Mouse (Mus musculus): ENCODE results near the gene Ppfia1. TPM values are rescaled to one million over a fixed set of nuclear protein-coding genes. Genes with fewer than 3 reads are reported as not detected.

Gene Ppfia1
- polyA plus RNA-seq, 1 experiment from 2014 or later, result 41.3 TPM

- no peak overlapping the region for H3K27ac ChIP-seq (replicated peaks; ENCODE audit: low read depth, low read length)
- H3K36me3 ChIP-seq (replicated peaks; ENCODE audit: control insufficient read depth, insufficient read depth, low read depth, low read length), result no peaks in the 10 kb centered on the region
- H3K4me3 ChIP-seq (ENCODE audit: low read depth, low read length), result no peak overlapping the region
- DNase-seq (ENCODE audit: low spot score), result no peak
- no peaks in the 10 kb centered on the region for H3K4me1 ChIP-seq (ENCODE audit: control insufficient read depth, insufficient read depth, low read length)
- ATAC-seq (replicated peaks; ENCODE audit: insufficient number of reproducible peaks, low FRiP score, low TSS enrichment, low read depth), result no peak
- no peaks in the 10 kb centered on the region for H3K27me3 ChIP-seq (ENCODE audit: control insufficient read depth, insufficient read depth, low read length)
- H3K4me2 ChIP-seq (ENCODE audit: low read depth, low read length), result no peak overlapping the region
- 92% methylated on average over 5 of the region's 5 CpGs for WGBS
- no peaks in the 10 kb centered on the region for H3K9me3 ChIP-seq (replicated peaks; ENCODE audit: control insufficient read depth, low read length)
- no peak overlapping the region for H3K9ac ChIP-seq (replicated peaks; ENCODE audit: low read length)
Observed at GRCm38 (mm10) chr7:144541351-144541750, 12.2 kb downstream of the Ppfia1 start.

- no peaks in the 10 kb centered on the region for H3K9me3 ChIP-seq (replicated peaks; ENCODE audit: control insufficient read depth, low read length)
- no peaks in the 10 kb centered on the region for H3K27me3 ChIP-seq (ENCODE audit: control insufficient read depth, insufficient read depth, low read length)
- H3K27ac ChIP-seq (replicated peaks; ENCODE audit: low read depth, low read length), result no peak overlapping the region
- H3K4me2 ChIP-seq (ENCODE audit: low read depth, low read length), result no peak overlapping the region
- no peak for DNase-seq (ENCODE audit: low spot score)
- no peak overlapping the region for H3K9ac ChIP-seq (replicated peaks; ENCODE audit: low read length)
- WGBS, result 75% methylated on average over 2 of the region's 2 CpGs
- no peak for ATAC-seq (replicated peaks; ENCODE audit: insufficient number of reproducible peaks, low FRiP score, low TSS enrichment, low read depth)
- H3K4me3 ChIP-seq (ENCODE audit: low read depth, low read length), result no peak overlapping the region
- no peaks in the 10 kb centered on the region for H3K4me1 ChIP-seq (ENCODE audit: control insufficient read depth, insufficient read depth, low read length)
- no peaks in the 10 kb centered on the region for H3K36me3 ChIP-seq (replicated peaks; ENCODE audit: control insufficient read depth, insufficient read depth, low read depth, low read length)
Observed at GRCm38 (mm10) chr7:144539146-144539545, 14.4 kb downstream of the Ppfia1 start.

DNA sequence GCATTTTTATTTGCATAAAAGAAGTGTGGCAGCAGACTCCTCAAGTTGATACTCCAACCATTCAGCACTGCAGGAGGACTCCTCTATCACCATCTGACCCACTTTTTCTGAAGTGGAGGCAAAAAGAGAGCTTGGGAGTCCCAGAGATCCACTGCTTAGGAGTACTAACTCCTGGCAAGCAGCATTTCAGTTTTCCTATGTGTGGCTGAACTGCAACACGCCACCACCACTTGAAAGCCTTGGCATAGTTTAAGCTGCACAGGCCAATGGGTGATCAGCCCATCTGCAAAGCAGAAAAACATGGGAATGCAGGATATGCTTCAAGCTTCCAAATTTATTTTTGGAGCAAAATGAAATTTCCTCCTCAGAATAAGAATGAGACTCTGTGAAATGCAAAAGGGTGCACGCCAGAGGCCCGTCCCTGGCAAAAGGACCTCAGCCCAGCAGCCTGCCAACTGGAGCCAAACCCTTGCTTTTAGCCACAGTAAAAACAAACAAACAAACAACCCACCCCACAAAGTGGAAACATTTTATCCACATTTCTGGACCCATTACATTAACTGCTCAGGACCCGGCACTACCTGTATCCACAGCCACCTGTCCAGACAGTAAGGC, 15.4 kb downstream of the Ppfia1 start:
- H3K9ac ChIP-seq (replicated peaks; ENCODE audit: low read length), result no peak overlapping the region
- no peaks in the 10 kb centered on the region for H3K9me3 ChIP-seq (replicated peaks; ENCODE audit: control insufficient read depth, low read length)
- H3K36me3 ChIP-seq (replicated peaks; ENCODE audit: control insufficient read depth, insufficient read depth, low read depth, low read length), result no peaks in the 10 kb centered on the region
- no peak overlapping the region for H3K4me3 ChIP-seq (ENCODE audit: low read depth, low read length)
- no peak overlapping the region for H3K4me2 ChIP-seq (ENCODE audit: low read depth, low read length)
- no peak overlapping the region for H3K27ac ChIP-seq (replicated peaks; ENCODE audit: low read depth, low read length)
- ATAC-seq (replicated peaks; ENCODE audit: insufficient number of reproducible peaks, low FRiP score, low TSS enrichment, low read depth) (no peak), DNase-seq (ENCODE audit: low spot score) (no peak)
- no peaks in the 10 kb centered on the region for H3K4me1 ChIP-seq (ENCODE audit: control insufficient read depth, insufficient read depth, low read length)
- H3K27me3 ChIP-seq (ENCODE audit: control insufficient read depth, insufficient read depth, low read length), result no peaks in the 10 kb centered on the region
- WGBS, result 89% methylated on average over 4 of the region's 4 CpGs

DNA sequence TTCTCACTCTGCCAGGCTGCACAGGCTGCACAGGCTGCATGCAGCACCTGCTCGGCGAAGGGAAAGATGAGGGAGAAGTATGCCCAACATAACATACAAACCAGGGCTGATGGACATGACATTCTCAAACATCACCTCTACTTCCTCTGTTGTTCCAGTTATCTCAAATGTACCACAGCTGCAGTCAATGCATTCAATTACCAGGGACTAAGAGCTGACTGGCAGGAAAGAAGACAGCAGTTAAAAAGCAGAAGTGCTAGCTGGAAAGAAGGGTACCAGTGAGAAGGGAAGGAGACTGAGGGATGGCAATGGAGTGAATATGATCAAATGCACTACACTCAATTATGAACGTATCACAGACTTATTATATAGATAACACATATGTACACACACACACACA, 17.2 kb downstream of the Ppfia1 start:
- H3K36me3 ChIP-seq (replicated peaks; ENCODE audit: control insufficient read depth, insufficient read depth, low read depth, low read length), result no peaks in the 10 kb centered on the region
- H3K4me3 ChIP-seq (ENCODE audit: low read depth, low read length), result no peak overlapping the region
- ATAC-seq (replicated peaks; ENCODE audit: insufficient number of reproducible peaks, low FRiP score, low TSS enrichment, low read depth) (no peak), DNase-seq (ENCODE audit: low spot score) (no peak)
- H3K9me3 ChIP-seq (replicated peaks; ENCODE audit: control insufficient read depth, low read length), result no peaks in the 10 kb centered on the region
- H3K27ac ChIP-seq (replicated peaks; ENCODE audit: low read depth, low read length), result no peak overlapping the region
- no peak overlapping the region for H3K9ac ChIP-seq (replicated peaks; ENCODE audit: low read length)
- 75% methylated on average over 3 of the region's 3 CpGs for WGBS
- H3K27me3 ChIP-seq (ENCODE audit: control insufficient read depth, insufficient read depth, low read length), result no peaks in the 10 kb centered on the region
- no peaks in the 10 kb centered on the region for H3K4me1 ChIP-seq (ENCODE audit: control insufficient read depth, insufficient read depth, low read length)
- H3K4me2 ChIP-seq (ENCODE audit: low read depth, low read length), result no peak overlapping the region

DNA sequence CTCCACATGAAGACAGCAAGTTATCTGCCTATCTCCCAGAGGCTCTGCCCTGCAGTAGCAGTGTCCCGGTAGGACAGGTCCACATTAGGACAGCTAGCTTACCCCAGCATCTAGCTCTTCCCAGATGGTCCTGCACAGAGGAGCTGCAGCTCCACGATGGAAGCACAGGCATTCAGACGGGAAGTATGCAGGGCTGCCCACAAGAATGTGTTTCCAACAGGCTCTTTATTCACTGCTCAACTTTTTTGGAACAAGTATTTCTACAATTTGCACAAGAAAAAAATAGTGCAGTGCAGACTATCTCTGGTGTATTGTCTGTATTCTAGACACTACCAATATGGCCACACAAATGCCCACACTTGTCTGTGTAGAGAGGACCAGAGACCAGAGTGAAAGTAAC, 18.8 kb downstream of the Ppfia1 start:
- H3K9ac ChIP-seq (replicated peaks; ENCODE audit: low read length), result no peak overlapping the region
- no peak overlapping the region for H3K27ac ChIP-seq (replicated peaks; ENCODE audit: low read depth, low read length)
- no peaks in the 10 kb centered on the region for H3K4me1 ChIP-seq (ENCODE audit: control insufficient read depth, insufficient read depth, low read length)
- H3K4me2 ChIP-seq (ENCODE audit: low read depth, low read length), result no peak overlapping the region
- no peak for ATAC-seq (replicated peaks; ENCODE audit: insufficient number of reproducible peaks, low FRiP score, low TSS enrichment, low read depth)
- no peaks in the 10 kb centered on the region for H3K36me3 ChIP-seq (replicated peaks; ENCODE audit: control insufficient read depth, insufficient read depth, low read depth, low read length)
- H3K27me3 ChIP-seq (ENCODE audit: control insufficient read depth, insufficient read depth, low read length), result no peaks in the 10 kb centered on the region
- 72% methylated on average over 3 of the region's 3 CpGs for WGBS
- H3K4me3 ChIP-seq (ENCODE audit: low read depth, low read length), result no peak overlapping the region
- DNase-seq (ENCODE audit: low spot score), result no peak
- H3K9me3 ChIP-seq (replicated peaks; ENCODE audit: control insufficient read depth, low read length), result no peaks in the 10 kb centered on the region

DNA sequence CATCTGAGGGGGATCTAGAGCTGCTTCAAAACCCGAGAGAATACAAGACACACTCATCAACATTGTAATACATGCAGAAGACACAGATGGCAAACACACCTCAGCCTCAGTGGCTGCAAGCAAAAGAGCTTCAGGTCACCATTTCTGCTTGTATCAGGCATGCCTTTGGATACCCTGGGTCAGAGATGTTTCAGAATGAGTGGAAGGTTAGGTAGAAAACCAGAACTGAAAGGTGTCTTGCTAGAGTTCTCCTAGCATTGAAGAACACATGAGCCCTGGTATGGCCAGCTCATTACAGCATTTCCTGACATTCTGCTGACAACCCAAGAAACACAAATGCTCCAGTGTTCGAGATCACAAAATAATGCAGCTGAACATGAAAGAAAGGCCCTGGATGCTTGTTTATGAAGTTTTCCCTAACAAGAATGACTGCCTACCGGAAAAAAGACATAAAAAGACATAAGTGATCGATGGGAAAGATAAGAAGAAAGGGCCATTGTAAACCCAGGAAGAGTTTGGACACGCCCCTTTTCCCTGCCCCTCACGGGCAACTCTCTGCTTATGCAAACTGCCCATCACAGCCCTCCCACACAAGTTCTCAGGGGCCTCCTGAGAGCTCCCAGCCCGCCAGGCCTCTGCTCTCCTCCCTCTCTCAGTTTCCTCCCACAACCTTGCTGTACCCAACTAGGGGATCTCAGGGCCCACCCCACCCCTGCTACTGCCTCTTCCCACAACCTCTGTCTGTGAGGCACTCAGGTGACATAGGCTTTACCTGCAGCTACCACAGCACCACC, 21.7 kb downstream of the Ppfia1 start:
- WGBS, result 34% methylated on average over 7 of the region's 7 CpGs
- H3K4me3 ChIP-seq (ENCODE audit: low read depth, low read length), result no peak overlapping the region
- no peak overlapping the region for H3K4me2 ChIP-seq (ENCODE audit: low read depth, low read length)
- no peak overlapping the region for H3K9ac ChIP-seq (replicated peaks; ENCODE audit: low read length)
- DNase-seq (ENCODE audit: low spot score), result peak; percentile 15
- no peaks in the 10 kb centered on the region for H3K27me3 ChIP-seq (ENCODE audit: control insufficient read depth, insufficient read depth, low read length)
- no peaks in the 10 kb centered on the region for H3K36me3 ChIP-seq (replicated peaks; ENCODE audit: control insufficient read depth, insufficient read depth, low read depth, low read length)
- no peak overlapping the region for H3K27ac ChIP-seq (replicated peaks; ENCODE audit: low read depth, low read length)
- no peaks in the 10 kb centered on the region for H3K9me3 ChIP-seq (replicated peaks; ENCODE audit: control insufficient read depth, low read length)
- H3K4me1 ChIP-seq (ENCODE audit: control insufficient read depth, insufficient read depth, low read length), result no peaks in the 10 kb centered on the region
- ATAC-seq (replicated peaks; ENCODE audit: insufficient number of reproducible peaks, low FRiP score, low TSS enrichment, low read depth), result no peak

GRCm38 (mm10) chr7:144529851-144530250, 23.7 kb downstream of the Ppfia1 start:
- no peaks in the 10 kb centered on the region for H3K36me3 ChIP-seq (replicated peaks; ENCODE audit: control insufficient read depth, insufficient read depth, low read depth, low read length)
- no peak overlapping the region for H3K4me3 ChIP-seq (ENCODE audit: low read depth, low read length)
- H3K4me1 ChIP-seq (ENCODE audit: control insufficient read depth, insufficient read depth, low read length), result no peaks in the 10 kb centered on the region
- DNase-seq (ENCODE audit: low spot score), result no peak
- no peak overlapping the region for H3K9ac ChIP-seq (replicated peaks; ENCODE audit: low read length)
- 88% methylated on average over 3 of the region's 3 CpGs for WGBS
- no peak overlapping the region for H3K4me2 ChIP-seq (ENCODE audit: low read depth, low read length)
- H3K9me3 ChIP-seq (replicated peaks; ENCODE audit: control insufficient read depth, low read length), result no peaks in the 10 kb centered on the region
- H3K27ac ChIP-seq (replicated peaks; ENCODE audit: low read depth, low read length), result no peak overlapping the region
- ATAC-seq (replicated peaks; ENCODE audit: insufficient number of reproducible peaks, low FRiP score, low TSS enrichment, low read depth), result no peak
- H3K27me3 ChIP-seq (ENCODE audit: control insufficient read depth, insufficient read depth, low read length), result no peaks in the 10 kb centered on the region

GRCm38 (mm10) chr7:144527723-144528221, 25.8 kb downstream of the Ppfia1 start:
- DNase-seq (ENCODE audit: low spot score), result no peak
- H3K4me2 ChIP-seq (ENCODE audit: low read depth, low read length), result no peak overlapping the region
- ATAC-seq (replicated peaks; ENCODE audit: insufficient number of reproducible peaks, low FRiP score, low TSS enrichment, low read depth), result no peak
- H3K27ac ChIP-seq (replicated peaks; ENCODE audit: low read depth, low read length), result no peak overlapping the region
- no peak overlapping the region for H3K4me3 ChIP-seq (ENCODE audit: low read depth, low read length)
- H3K36me3 ChIP-seq (replicated peaks; ENCODE audit: control insufficient read depth, insufficient read depth, low read depth, low read length), result no peaks in the 10 kb centered on the region
- no peaks in the 10 kb centered on the region for H3K9me3 ChIP-seq (replicated peaks; ENCODE audit: control insufficient read depth, low read length)
- H3K9ac ChIP-seq (replicated peaks; ENCODE audit: low read length), result no peak overlapping the region
- no peaks in the 10 kb centered on the region for H3K4me1 ChIP-seq (ENCODE audit: control insufficient read depth, insufficient read depth, low read length)
- no peaks in the 10 kb centered on the region for H3K27me3 ChIP-seq (ENCODE audit: control insufficient read depth, insufficient read depth, low read length)
- WGBS, result 88% methylated on average over 1 of the region's 1 CpGs

All from embryonic facial prominence, embryonic 11.5 days (tissue).